Mouse (Mus musculus) liver, postnatal 0 days (tissue): ENCODE data around the gene Smyd3.

ENCODE experiments used
- CTCF ChIP-seq: sonication (generic); IDR thresholded peaks from 2 replicates; pipeline ENCODE4 v1.5.1; 2016; ENCODE audit warnings: antibody characterized with exemption, low read depth
- EP300 ChIP-seq: IDR thresholded peaks from 2 replicates; pipeline ENCODE4 v1.6.1; 2016; ENCODE audit warnings: antibody characterized with exemption, low read depth, mild to moderate bottlenecking

DNA sequence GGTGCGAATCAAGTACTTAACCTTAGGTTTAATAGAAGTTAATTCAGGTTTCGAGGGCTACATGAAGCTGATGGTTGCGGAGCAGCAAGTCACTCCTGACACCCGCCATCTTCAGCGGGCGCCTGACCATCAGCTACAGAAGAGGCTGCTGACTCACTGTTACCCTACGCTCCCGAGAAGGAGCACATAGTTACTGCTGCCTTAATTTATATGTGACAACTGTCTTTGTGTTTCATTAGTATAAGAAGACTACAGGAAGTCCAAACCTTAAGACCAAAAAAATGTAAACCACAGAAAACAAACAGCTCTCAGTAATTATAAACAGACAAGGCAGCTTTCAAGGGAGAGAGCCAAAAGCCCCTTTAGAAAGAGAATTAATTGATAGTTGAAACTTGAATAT, 49.9 kb downstream of the Smyd3 start:
- TF ChIP-seq EP300 (no peak), CTCF (no peak)
